Mouse (Mus musculus): ENCODE measurements around the gene Ints5.
A peak's percentile ranks its signal among the peaks of the same experiment; 100 is the strongest.
"Not testable (repeated sequence)": the region's sequence is repeated elsewhere in the genome, so short reads cannot be mapped to it uniquely, and the experiment has no call there.

Gene Ints5

DNA sequence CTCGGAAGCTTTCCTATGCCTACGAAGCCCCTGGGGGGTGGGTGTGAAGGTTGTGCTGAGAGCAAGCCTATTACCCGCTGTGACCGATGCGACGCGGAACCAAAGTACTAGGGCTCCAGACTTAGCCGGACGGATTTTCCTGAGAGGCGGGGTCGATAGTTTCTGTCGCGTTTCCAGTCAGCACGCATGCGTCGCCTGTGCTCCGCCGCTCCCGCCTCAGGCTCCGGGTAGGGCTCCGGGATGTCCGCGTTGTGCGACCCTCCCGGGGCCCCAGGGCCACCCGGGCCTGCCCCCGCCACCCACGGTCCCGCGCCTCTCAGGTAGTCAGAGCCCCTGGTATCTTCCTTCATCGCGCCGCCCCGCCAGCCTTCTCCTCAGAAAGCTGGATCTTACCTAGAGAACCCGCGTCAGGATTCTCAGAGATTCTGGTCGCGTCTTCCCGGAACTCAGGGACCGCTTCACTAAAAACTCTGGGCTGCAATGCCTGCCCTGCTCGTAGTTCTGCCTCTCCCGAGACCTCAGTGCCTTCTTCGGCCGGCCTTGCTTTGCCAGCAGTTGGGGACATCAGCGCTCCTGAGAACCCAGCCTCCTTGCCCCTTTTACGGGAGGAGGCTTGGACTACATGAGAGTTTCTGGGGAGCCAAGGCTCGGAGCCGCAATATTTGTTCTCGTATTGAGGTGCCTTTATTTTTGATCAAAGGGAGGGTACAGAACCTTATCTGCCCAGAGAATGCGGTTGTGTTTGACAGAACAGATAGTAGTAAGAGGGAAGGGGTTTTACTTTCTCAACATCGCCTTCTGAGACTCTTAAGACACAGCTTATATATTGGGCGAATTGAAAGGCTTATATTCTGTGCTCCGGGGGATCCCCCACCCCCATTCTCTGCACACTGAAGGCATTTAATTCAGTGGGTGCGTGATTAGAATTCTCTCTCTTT lies at the start of gene Ints5:
Gene Ints5 (plus strand): TSS at position 177 of the 938 bp plus-strand sequence.
- DNase-seq (ENCODE audit: low read depth, low spot score), result peak; percentile 83

DNA sequence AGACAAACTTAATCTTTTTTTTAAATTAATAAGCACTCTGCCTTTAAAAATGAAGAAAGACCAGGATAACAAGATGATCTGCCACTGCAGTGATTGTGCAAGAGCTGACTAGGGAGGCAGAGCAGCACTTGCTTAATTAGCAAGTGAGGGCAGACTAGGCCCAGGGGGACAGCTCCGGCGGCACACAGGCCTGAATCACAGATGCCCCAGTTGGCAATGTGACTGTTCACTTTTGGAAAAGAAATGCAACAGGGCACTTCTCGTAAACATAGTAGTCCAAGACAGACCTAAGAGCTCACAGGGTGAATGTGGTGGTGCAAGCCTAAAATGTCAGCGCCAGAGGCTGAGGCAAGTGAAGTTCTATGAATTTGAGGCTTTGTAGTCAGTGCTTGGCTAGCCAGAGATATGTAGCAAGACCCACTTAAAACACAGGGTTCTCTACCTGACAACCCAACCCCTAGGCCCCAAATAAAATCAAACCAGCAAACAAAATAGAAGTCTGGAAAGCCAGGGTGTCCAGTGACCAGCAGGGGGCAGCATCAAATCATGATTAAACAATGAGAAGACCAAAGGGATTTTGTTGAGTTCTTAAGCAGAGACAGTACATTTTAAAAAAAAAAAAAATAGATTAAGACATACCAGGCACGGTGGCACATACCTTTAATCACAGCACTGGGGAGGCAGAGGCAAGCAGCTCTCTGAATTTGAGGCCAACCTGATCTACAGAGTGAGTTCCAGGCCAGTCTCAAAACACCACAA lies 48.3 kb upstream of the Ints5 start:
- peak; percentile 74 for DNase-seq (ENCODE audit: low read depth, low spot score)

DNA sequence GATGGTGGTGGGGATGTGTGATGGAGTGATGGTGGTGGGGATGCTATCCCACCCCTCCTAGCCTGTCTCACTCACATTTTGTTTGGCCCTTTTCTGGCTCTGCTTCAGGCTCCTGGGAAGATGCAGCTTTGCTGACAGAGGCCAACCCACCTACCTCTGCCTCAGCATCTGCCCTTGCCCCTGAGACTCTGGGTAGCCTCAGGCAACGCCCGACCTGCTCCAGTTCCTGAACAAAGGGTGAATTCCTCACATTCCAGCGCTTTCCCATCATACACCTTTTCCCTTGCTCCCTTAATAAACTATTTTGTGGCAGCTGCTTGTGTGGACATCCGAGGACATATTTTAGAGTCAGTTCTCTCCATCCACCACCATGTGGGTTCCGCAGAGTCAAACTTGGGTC lies 44.4 kb upstream of the Ints5 start:
- no peak for DNase-seq (ENCODE audit: low read depth, low spot score)

DNA sequence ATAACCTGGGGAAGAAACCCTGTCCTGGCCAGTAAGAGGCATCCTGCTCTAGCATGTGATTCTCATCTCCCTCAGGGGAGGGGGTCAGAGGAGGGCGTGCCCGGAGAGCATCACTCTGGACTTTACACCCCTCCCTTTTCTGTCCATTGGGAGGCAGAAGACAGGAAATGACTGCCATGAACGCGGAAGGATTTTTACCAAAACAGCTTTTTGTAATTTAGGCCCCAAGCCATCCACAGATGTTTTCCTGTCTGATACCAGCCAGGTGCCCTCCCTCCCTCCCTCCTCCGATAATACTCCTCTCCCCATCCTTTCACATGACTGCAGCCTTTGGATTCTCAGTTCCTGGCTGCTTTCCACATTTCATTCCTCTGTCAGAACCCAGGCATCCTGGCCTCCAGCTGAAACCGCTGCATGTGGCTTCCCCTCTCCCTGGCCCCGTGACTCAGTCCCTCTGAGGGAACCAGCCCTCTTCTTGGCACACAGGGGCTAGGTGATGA lies 42.4 kb upstream of the Ints5 start, which contains the start of gene Lrrn4cl:
Gene Lrrn4cl (plus strand): TSS at position 367 of the 500 bp plus-strand sequence.
- DNase-seq (ENCODE audit: low read depth, low spot score), result no peak

DNA sequence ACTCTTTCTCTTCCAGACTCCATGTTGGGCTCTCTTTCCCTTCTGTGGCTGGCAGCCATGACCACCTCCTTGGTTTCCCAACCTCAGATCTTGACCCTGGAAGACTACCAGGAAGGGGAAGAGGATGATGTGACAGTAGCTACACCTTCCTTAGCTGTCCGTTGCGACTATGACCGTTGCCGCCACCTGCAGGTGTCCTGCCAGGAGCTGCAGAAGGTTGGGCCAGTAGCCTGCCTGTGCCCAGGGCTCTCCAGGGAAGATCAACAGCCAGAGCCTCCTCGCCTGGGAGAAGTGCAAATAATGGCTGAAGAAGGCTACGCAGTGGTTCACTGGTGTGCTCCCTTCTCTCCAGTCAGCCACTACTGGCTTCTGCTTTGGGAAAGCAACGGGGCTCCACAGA lies 41.2 kb upstream of the Ints5 start:
- no peak for DNase-seq (ENCODE audit: low read depth, low spot score)

DNA sequence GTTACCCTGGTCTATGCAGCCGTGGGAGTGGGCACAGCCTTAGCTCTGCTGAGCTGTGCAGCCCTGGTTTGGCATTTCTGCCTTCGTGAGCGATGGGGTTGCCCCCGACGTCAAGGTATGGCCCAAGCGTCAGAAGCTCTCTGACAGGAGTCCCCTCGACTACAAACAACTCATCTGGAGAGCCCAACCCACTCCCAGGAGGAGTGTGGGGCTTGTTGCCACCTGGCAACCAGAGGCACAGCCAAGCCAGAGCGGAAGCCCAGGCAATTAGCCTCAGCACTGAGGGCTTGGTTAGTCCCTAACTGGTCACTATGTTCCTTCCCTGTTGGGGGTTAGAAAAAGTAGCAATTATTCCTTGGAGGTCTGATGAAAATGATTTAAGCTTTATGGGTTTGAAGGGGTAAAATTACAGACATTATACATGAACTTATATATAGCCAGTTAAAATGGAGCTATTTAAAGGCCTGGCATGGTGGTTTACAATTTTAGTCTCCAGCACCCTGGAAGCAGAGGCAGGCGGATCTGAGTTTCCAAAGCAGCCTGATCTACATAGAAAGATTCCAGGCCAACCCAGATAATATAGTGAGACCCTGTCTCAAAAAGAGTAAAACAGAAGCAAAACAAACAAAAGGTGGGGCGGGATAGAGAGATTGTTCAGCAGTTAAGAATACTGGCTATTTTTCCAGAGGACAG lies 40.4 kb upstream of the Ints5 start:
- DNase-seq (ENCODE audit: low read depth, low spot score), result no peak

DNA sequence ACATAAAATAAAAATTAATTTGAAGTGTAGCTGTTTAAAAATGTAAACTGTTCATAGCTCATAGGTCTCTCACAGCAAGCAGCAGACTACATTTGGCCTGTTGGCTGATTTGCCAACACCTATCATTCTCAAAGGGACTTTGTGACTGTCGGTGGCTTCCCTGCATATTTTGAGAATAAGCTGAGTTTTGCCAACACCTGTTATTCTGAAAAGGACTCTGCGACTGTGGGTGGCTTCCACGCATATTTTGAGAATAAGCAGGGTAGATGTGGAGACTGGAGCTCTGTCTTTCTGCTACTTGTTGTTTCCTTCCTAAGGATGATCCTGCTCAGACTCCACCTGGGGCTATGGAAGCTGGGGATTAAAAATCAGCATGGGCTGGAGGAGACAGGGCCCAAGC lies 39.7 kb upstream of the Ints5 start:
- no peak for DNase-seq (ENCODE audit: low read depth, low spot score)

DNA sequence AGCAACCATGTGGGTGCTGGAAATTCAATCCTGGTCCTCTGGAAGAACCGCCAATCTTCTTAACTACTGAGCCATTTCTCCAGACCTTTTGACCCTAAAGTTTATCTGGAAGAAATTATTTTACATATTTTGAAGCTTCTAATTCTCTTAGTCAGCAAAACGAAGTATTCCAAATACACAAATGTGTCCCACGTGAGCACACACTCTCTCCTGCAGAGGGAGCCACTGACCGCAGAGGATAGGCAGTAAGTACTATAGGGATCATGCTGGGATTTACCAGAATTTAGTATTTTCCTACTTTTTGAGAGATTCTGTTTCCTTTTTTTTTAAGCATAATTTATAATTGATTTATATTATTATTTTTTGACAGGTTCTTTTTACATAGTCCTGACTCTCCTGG lies 35.1 kb upstream of the Ints5 start:
- no peak for DNase-seq (ENCODE audit: low read depth, low spot score)

DNA sequence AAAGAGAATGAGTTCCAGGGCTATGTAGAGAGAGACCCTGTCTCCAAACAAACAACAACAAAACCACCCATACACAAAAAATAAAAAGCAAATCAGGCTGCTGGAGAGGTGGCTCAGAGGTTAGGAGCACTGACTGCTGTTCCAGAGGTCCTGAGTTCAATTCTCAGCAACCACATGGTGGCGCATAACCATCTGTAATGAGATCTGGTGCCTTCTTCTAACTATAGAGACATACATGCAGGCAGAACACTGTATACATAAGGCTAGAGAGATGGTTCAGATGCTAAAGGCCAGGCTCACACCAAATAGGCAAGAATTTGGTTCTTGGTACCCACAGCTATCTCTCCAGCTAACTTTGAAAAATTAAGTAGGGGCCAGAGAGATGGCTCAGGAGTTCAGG lies 33.8 kb upstream of the Ints5 start:
- DNase-seq (ENCODE audit: low read depth, low spot score), result no peak

DNA sequence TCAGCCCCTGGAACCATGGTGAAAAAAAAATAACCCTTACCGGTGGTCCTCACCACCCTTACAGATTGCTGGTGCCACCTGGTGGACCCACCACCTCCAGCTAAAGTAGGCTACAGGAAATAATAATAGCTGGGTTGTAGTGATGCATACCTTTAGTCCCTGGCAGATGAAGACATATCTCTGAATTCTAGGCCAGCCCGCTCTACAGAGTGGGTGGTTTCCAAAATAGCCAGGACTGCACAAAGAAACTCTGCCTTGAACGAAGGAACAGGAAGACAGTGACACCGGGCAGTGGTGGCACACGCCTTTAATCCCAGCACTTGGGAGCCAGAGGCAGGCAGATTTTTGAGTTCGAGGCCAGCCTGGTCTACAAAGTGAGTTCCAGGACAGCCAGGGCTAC lies 28.5 kb upstream of the Ints5 start:
- no peak for DNase-seq (ENCODE audit: low read depth, low spot score)

DNA sequence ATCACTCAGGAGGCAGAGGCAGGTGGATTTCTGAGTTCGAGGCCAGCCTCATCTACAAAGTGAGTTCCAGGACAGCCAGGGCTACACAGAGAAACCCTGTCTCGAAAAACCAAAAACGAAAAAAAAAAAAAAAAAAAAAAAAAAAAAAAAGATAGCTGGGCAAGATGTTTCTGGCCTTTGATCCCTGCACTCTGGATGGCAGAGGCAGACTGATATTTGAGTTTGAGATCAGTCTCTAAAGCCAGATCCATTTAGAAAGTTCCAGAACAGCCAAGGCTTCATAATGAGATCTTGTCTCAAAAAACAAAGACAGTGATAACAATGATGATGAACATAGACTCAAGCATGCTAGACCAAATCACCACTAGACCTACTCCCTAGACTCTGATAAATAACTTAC lies 22.4 kb upstream of the Ints5 start:
- not testable (repeated sequence) for DNase-seq (ENCODE audit: low read depth, low spot score)

DNA sequence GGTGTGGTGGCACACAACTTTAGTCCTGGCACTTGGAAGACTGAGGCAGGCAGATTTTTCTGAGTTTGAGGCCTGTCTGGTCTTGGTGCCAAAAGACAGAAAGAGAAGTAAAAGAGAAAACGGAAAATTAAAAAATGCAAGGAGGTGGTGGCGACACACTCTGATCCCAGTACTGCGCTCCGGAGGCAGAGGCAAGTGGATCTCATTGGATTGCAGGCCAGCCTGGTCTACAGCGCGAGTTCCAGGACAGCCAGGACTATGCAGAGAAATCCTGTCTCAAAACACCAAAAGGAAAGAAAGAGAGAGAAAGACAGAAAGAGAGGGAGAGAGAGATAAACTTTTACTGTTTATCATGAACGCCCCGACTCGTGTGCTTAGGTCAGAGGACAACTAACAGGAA lies 22.0 kb upstream of the Ints5 start:
- no peak for DNase-seq (ENCODE audit: low read depth, low spot score)

DNA sequence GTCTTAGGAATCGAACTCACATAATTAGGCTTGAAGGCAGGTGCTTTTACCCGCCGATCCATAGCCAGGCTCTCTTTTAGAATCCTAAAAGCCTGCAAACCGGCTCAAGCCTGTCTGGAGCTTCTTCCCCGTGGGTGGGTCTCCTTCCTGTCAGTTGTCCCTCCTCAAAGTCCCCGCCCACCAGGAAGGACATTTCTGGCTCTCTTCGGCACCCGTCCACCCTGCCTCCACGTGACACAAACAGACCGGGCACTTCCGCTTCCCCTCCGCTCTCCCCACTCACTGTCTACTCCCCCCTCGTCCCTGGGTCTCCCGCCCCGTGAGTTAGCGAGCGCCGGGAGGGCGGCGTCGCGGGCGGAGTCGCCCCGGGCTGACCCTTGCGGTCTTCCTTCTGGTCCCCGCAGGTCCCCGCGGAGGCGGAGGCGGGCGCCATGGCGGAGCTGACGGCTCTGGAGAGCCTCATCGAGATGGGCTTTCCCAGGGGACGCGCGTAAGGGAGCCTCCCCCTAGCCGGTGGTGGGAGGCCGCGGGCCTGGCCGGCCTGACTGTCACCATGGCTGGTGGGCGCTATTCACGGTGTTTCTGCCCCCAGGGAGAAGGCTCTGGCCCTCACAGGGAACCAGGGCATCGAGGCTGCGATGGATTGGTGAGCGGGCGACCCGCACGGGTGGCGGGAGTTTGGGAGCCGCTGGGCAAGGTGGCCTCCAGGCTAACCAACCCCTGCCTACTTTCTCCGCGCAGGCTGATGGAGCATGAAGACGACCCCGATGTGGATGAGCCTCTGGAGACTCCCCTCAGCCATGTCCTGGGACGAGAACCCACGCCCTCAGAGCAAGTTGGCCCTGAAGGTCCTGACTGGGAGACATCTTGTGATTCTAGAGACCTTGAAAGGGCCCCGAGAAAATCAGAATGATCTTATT lies 21.3 kb upstream of the Ints5 start, which contains the start of gene Ubxn1:
Gene Ubxn1 (plus strand): TSS at position 230 of the 920 bp plus-strand sequence.
- DNase-seq (ENCODE audit: low read depth, low spot score), result peak; percentile 93

DNA sequence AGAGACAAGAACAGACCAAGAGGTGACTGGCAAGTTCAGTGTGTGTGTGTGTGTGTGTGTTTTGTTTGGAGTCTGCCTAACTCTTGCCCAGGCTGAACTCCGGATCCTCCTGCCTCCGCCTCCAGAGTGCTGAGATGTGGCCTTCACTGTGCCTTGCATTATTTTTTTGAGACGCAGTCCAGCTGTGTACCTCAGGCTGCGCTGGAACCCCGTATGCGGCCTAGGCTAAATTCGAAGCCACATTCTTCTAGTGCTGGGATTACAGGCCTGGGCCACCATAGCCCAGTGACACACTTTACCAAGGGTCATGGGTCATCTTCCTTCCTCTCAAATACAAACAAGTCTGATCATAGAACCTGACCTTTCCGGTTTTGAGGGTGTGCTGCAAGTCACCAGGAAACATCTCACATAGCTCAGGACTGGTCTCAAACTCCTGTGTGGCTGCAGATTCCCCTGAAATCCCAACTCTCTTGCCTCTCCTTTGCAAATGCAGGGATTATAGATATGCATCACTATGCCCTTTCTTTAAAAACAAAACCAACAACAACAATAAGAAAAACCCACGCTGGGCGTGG lies 20.5 kb upstream of the Ints5 start:
- DNase-seq (ENCODE audit: low read depth, low spot score), result no peak

DNA sequence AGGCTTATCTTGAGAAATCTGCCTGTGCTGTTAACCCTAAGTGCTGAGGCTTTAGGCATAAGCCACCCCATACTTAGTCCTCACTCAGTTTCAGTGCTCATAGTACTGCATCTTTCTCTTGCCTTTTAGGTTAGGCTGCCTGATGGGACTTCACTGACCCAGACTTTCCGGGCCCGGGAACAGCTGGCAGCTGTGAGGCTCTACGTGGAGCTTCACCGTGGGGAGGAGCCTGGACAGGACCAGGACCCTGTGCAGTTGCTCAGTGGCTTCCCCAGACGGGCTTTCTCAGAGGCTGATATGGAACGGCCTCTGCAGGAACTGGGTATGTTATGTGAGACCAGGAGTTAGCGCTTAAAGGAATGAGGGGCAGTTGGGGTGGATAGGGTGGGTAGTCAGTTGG lies 17.8 kb upstream of the Ints5 start:
- no peak for DNase-seq (ENCODE audit: low read depth, low spot score)

DNA sequence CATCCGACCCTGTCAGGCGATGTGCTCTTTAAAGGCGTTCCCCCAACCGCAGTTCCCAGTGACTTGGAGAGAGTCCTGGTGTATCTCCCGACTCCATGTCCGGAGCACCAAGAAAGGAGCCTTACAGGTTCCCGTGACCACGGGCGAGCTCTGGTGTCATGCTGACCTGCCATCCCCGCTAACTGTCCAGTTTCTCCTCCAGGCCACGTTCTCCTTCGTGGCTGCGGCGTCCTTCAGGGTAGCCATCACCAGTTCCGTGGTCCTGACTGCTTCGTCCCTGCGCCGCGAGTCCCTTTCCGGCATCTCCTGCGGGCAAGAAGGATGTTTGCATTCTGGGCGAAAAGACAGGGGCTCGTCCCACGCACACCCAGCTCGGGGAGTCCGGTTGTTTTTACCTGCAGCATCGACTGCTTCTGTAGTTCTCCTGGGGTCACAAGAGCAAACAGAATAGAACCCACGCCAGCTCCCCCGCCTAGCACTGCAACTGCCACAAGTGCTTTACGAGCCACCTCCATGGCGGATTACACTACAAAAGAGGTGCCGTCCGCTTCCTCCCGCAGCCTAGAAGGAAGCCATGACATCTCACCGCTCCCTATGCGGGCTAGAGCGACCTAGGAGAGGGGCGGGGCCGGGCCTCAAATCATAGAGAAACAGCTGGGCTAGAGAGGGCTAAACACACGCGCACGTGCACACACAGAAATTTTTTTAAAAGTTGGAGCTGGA lies 12.3 kb upstream of the Ints5 start, which contains the start of gene Uqcc3:
Gene Uqcc3 (minus strand): TSS at position 613 of the 723 bp plus-strand sequence.
- peak; percentile 70 for DNase-seq (ENCODE audit: low read depth, low spot score)

DNA sequence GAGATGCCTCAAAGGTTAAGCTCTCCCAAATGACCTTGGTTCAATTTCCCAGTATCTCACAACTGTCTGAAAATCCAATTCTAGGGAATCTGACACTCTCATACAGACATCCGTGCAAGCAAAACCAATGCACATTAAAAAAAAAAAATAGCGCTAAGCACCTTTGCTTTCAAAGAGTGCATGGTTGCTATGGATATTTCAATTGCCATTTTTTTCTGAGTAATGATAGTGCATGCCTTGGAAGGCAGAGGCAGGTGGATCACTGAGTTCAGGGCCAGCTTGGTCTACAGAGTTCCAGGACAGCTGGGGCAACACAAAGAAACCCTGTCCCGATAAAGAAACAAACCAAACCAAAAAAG lies 11.8 kb upstream of the Ints5 start:
- DNase-seq (ENCODE audit: low read depth, low spot score), result no peak

DNA sequence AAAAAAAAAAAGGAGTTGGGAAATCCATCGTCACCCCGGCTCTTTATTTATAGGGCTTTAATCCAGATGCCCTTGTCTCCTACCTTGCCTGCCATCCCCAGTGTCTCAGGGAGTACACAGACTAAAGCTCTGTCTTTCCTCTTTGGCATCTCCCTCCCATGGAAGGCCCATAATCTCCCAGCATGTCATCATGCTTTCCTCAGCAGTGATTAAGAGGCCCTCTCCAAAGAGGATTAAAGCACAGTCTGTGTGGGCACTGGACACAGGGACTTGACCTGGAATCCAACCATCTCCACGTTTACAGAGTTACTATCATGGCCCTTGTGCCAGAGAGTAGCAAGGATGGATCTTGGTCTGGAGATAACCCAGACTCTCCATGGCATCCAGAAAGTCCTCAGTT lies 9.2 kb upstream of the Ints5 start, which contains the start of the genes Lbhd1 and Gm49403:
Gene Lbhd1 (plus strand): TSS at position 117 of the 400 bp plus-strand sequence.
Gene Gm49403 (plus strand): TSS at position 315 of the 400 bp plus-strand sequence.
- no peak for DNase-seq (ENCODE audit: low read depth, low spot score)

DNA sequence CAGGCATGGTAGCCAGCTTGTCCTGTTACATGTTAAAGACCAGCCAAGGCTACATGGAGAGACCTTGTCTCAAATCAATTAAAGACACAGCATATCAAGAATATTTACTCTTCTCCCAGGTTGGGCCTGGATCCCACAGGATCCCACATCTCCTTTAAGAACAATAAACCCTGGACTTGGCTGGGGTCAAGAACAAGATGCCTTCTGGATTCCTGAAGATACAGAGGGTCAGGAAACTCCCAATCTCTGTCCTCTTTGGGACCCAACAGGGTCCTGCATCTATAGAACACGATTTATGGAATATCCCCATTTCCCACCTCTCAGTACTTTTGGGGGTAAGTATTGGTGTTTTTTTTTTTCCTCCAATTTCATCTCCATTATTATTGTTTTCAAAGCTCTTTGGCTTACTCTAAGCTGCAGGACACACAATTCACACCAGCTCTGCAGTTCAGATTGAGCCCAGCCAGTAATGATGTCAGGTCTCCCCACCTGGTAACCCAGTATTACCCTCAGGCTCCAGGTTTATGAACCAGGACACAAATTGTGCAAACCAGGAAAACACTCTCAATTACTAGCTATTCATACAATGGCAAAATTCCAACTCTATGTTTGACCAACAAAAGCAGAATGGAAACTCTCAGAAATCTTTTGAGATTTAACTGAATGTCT lies 5.8 kb upstream of the Ints5 start:
- no peak for DNase-seq (ENCODE audit: low read depth, low spot score)

Measured in forelimb bud, embryonic 11.5 days (tissue).